Mouse (Mus musculus) embryonic facial prominence, embryonic 11.5 days (tissue): ENCODE measurements around the gene Zfp426. TPM values are rescaled to one million over a fixed set of nuclear protein-coding genes. Genes with fewer than 3 reads are reported as not detected.

Source experiments
- ATAC-seq: fragments of 200-750 bp; cut with Nextera tagmentation; replicated peaks from 2 replicates; pipeline ENCODE4 v1.8.0; 2017; ENCODE audit warnings: low read depth; ENCODE audit not compliant: insufficient number of reproducible peaks, low FRiP score, low TSS enrichment
- DNase-seq: peaks from one replicate; pipeline ENCODE4 v3.0.0-alpha.2; 2015; ENCODE audit warnings: low spot score
- H3K27ac ChIP-seq: fragments of 300-500 bp; sonication (generic); replicated peaks from 2 replicates; pipeline ENCODE4 v1.5.1; 2014; ENCODE audit warnings: mild to moderate bottlenecking, low read depth, low read length, control low read depth
- H3K27me3 ChIP-seq: fragments of 300-500 bp; sonication (generic); 2 replicates; pipeline ENCODE4 v1.6.1; 2014; ENCODE audit warnings: mild to moderate bottlenecking, low read length, moderate library complexity, mixed read lengths; ENCODE audit not compliant: control insufficient read depth, insufficient read depth
- H3K36me3 ChIP-seq: fragments of 300-500 bp; sonication (generic); replicated peaks from 2 replicates; pipeline ENCODE4 v1.6.1; 2014; ENCODE audit warnings: low read depth, mild to moderate bottlenecking, low read length, moderate library complexity, mixed read lengths; ENCODE audit not compliant: control insufficient read depth, insufficient read depth
- H3K4me1 ChIP-seq: fragments of 300-500 bp; sonication (generic); 2 replicates; pipeline ENCODE4 v1.6.1; 2014; ENCODE audit warnings: low read length, mixed read lengths; ENCODE audit not compliant: control insufficient read depth, insufficient read depth
- H3K4me2 ChIP-seq: fragments of 300-500 bp; sonication (generic); 2 replicates; pipeline ENCODE4 v1.6.1; 2014; ENCODE audit warnings: low read depth, mild to moderate bottlenecking, control low read depth, low read length, moderate library complexity
- H3K4me3 ChIP-seq: fragments of 300-500 bp; sonication (generic); 2 replicates; pipeline ENCODE4 v1.5.1; 2014; ENCODE audit warnings: low read depth, low read length, control low read depth
- H3K9ac ChIP-seq: fragments of 300-500 bp; sonication (generic); replicated peaks from 2 replicates; pipeline ENCODE4 v1.6.1; 2014; ENCODE audit warnings: mild to moderate bottlenecking, control low read depth, low read length
- H3K9me3 ChIP-seq: fragments of 300-500 bp; sonication (generic); replicated peaks from 2 replicates; pipeline ENCODE4 v1.6.1; 2016; ENCODE audit warnings: mild to moderate bottlenecking, low read length, inconsistent platforms, mixed read lengths; ENCODE audit not compliant: control insufficient read depth
- WGBS: fragments of 180-500 bp; shearing (Covaris S2); extraction: QIAGEN DNeasy Blood & Tissue Kit; methylation state at CpG from one replicate; pipeline ENCODE4 v1.1.7; 2014; 5-methylcytosine and 5-hydroxymethylcytosine counted together
- polyA plus RNA-seq: library from polyadenylated mRNA; unstranded; fragments of >200 nt; fragmentation: Nextera tagmentation; extraction: Ambion mirVana; gene quantifications from 2 replicates; pipeline ENCODE4 v1.2.1, GENCODE M21; 2014

Zfp426 gene
- polyA plus RNA-seq, 1 experiment from 2014 or later = 30.9 TPM

GRCm38 (mm10) chr9:20517727-20518126 is 25.2 kb upstream of the Zfp426 start:
- no peak overlapping the region for H3K27ac ChIP-seq
- H3K36me3 ChIP-seq = no peaks in the 10 kb centered on the region; the same call in 1 of the 2 replicates
- no peak for DNase-seq

GRCm38 (mm10) chr9:20514016-20514415 is 21.5 kb upstream of the Zfp426 start:
- 74% methylated on average over 3 of the region's 3 CpGs for WGBS
- Histone ChIP-seq H3K27me3 (no peaks in the 10 kb centered on the region), H3K4me2 (no peak overlapping the region), H3K4me1 (no peaks in the 10 kb centered on the region), H3K4me3 (no peak overlapping the region), H3K9me3 (no peaks in the 10 kb centered on the region), H3K27ac (no peak overlapping the region), H3K36me3 (no peaks in the 10 kb centered on the region; the same call in 1 of the 2 replicates), H3K9ac (no peak overlapping the region)
- ATAC-seq (no peak), DNase-seq (no peak)

More at GRCm38 (mm10) chr9:20517727-20518126, 25.2 kb upstream of the Zfp426 start:
- no peaks in the 10 kb centered on the region for H3K27me3 ChIP-seq
- no peak for ATAC-seq
- H3K9ac ChIP-seq = no peak overlapping the region
- H3K9me3 ChIP-seq = no peaks in the 10 kb centered on the region
- no peak overlapping the region for H3K4me3 ChIP-seq
- H3K4me1 ChIP-seq = no peaks in the 10 kb centered on the region
- 97% methylated on average over 1 of the region's 1 CpGs for WGBS
- no peak overlapping the region for H3K4me2 ChIP-seq

DNA sequence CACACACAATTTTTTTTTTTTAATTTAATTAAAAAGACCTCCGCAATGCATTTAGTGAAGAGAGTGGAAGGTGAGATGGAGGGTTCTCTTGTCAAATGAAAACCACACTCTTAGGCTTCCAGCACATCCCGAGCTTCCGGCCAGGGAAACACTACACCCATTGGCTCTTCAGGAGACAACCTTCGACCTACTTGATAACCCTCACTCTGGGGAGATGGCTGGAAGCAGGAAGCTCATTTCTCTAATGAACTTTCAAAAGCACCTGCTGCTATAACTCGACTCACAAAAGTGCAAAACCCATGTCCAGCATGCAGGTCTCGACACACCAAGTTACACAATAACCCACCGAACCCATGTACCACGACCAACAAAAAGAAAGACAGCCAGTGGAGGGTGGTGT is 20.2 kb upstream of the Zfp426 start:
- no peaks in the 10 kb centered on the region for H3K4me1 ChIP-seq
- WGBS = 82% methylated on average over 8 of the region's 8 CpGs
- no peak overlapping the region for H3K4me3 ChIP-seq
- no peak overlapping the region for H3K9ac ChIP-seq
- ATAC-seq = no peak
- no peak overlapping the region for H3K4me2 ChIP-seq
- H3K36me3 ChIP-seq = no peaks in the 10 kb centered on the region; the same call in 1 of the 2 replicates
- DNase-seq = no peak
- H3K27me3 ChIP-seq = no peaks in the 10 kb centered on the region
- H3K9me3 ChIP-seq = no peaks in the 10 kb centered on the region
- no peak overlapping the region for H3K27ac ChIP-seq

DNA sequence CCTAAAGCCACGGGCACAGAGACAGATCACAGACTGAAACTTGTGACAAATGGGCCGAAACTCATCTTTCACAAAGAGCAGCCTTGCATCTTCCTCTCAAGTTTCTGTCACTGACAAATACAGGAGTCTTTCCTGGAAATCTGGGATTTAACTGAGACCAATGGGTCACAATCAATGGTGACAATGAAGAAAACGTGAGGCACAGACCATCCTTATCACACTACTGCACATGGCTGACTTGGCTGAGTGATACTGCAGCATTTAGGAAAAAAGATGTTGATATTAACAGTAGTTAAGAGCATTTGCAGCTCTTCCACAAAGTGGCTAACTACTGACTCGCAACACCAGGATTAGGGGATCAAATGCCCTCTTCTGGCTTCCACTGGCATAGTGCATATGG is 19.1 kb upstream of the Zfp426 start:
- Histone ChIP-seq H3K36me3 (no peaks in the 10 kb centered on the region; the same call in 1 of the 2 replicates), H3K27me3 (no peaks in the 10 kb centered on the region), H3K4me1 (no peaks in the 10 kb centered on the region), H3K4me2 (no peak overlapping the region), H3K9ac (no peak overlapping the region), H3K9me3 (no peaks in the 10 kb centered on the region), H3K4me3 (no peak overlapping the region), H3K27ac (no peak overlapping the region)
- no peak for DNase-seq
- WGBS = 85% methylated on average over 4 of the region's 4 CpGs
- ATAC-seq = no peak

GRCm38 (mm10) chr9:20510346-20510745 is 17.8 kb upstream of the Zfp426 start:
- H3K9ac ChIP-seq = no peak overlapping the region
- WGBS = 63% methylated on average over 1 of the region's 1 CpGs
- no peak overlapping the region for H3K27ac ChIP-seq
- DNase-seq = no peak
- peaks cover 3% of the 10 kb centered on the region for H3K36me3 ChIP-seq
- no peaks in the 10 kb centered on the region for H3K9me3 ChIP-seq
- no peak overlapping the region for H3K4me2 ChIP-seq
- H3K4me3 ChIP-seq = no peak overlapping the region
- no peak for ATAC-seq
- H3K4me1 ChIP-seq = no peaks in the 10 kb centered on the region
- no peaks in the 10 kb centered on the region for H3K27me3 ChIP-seq

GRCm38 (mm10) chr9:20509676-20510075 is 17.1 kb upstream of the Zfp426 start:
- WGBS = 91% methylated on average over 3 of the region's 3 CpGs
- Histone ChIP-seq H3K9ac (no peak overlapping the region), H3K36me3 (peaks cover 10% of the 10 kb centered on the region), H3K4me1 (no peaks in the 10 kb centered on the region), H3K9me3 (no peaks in the 10 kb centered on the region), H3K4me3 (no peak overlapping the region), H3K4me2 (no peak overlapping the region), H3K27me3 (no peaks in the 10 kb centered on the region), H3K27ac (no peak overlapping the region)
- no peak for ATAC-seq
- no peak for DNase-seq

- 92% methylated on average over 5 of the region's 5 CpGs for WGBS
- no peak for ATAC-seq
- no peaks in the 10 kb centered on the region for H3K27me3 ChIP-seq
- H3K36me3 ChIP-seq = peaks cover 11% of the 10 kb centered on the region
- H3K4me2 ChIP-seq = no peak overlapping the region
- no peak for DNase-seq
- no peak overlapping the region for H3K27ac ChIP-seq
- H3K9ac ChIP-seq = no peak overlapping the region
- no peaks in the 10 kb centered on the region for H3K9me3 ChIP-seq
- no peak overlapping the region for H3K4me3 ChIP-seq
- H3K4me1 ChIP-seq = no peaks in the 10 kb centered on the region
These were observed 12.3 kb upstream of the Zfp426 start for GRCm38 (mm10) chr9:20504801-20505200.

DNA sequence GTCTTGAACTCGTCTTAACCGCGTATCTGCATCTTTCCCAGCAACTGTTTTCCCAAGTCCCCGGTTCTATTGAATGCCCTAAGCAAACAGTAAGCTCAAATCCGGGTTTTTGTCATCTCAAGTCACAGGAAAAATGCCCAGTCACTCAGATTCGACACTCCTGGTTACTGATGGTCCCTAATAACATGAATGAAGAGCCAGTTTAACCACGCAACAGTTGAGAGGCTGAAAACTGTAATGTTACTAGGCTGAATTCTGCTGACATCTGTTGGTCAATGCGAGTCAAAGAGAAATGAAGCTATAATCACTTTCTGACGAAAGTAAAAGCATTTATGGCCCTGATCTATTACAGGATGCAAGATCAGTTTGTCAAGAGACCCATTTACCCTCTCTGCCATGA is 735 bp upstream of the Zfp426 start:
- ATAC-seq (no peak), DNase-seq (no peak)
- no peak overlapping the region for H3K27ac ChIP-seq
- H3K4me3 ChIP-seq = peak overlapping the region; percentile 93
- H3K4me1 ChIP-seq = no peaks in the 10 kb centered on the region; the same call in 1 of the 2 replicates
- 11% methylated on average over 9 of the region's 9 CpGs for WGBS
- H3K4me2 ChIP-seq = peak overlapping the region; percentile 76
- H3K27me3 ChIP-seq = no peaks in the 10 kb centered on the region
- H3K9me3 ChIP-seq = no peaks in the 10 kb centered on the region
- no peaks in the 10 kb centered on the region; the same call in 1 of the 2 replicates for H3K36me3 ChIP-seq
- peak overlapping the region; percentile 90 for H3K9ac ChIP-seq
